Mouse (Mus musculus): ENCODE results near the gene Cd28. TPM values are rescaled to one million over a fixed set of nuclear protein-coding genes. Genes with fewer than 3 reads are reported as not detected.
A peak's percentile ranks its signal among the peaks of the same experiment; 100 is the strongest.

The Cd28 gene
- total RNA-seq (2022) = under 1 TPM; 0.35 to 0.71 (median 0.48) TPM

- no peak for DNase-seq
Observed at GRCm38 (mm10) chr1:60716567-60716966, at the start of gene Cd28. Gene Cd28 (plus strand): TSS chr1:60716800.

DNA sequence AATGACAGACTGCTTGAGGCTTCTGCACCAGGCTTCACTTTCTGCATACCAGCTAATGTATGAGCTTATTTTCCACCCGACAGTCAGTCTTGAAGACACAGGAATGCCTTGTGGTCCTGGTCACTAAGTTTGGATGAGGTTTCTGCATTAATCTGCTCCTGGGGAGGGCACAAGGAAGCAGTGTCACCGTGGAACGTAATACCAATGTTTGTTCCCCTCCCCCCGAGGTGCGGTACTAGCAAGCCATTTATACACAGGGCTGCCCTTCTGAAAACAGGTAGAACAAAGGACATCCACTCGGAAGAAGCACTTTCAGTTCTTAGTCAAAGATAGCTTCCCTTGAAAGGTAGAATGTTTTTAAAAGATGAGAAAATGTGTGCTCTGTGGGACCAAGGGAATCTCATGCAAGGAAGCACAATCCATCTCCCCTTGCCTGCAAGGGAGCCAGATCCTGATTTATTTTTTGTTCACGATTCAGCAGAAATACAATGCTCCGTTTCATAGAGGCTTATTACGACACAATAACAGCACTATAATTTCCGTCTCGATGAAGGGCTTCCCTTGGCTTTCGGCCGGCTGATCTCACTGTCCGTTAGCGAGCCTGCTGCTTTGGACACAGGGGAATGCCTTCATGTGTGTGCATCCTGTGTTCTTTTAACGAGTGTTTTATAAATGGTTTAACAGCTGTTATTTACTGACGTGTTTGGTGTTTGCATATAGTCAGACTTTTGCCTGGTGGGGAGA lies 48.6 kb upstream of the Cd28 start:
- DNase-seq = no peak

DNA sequence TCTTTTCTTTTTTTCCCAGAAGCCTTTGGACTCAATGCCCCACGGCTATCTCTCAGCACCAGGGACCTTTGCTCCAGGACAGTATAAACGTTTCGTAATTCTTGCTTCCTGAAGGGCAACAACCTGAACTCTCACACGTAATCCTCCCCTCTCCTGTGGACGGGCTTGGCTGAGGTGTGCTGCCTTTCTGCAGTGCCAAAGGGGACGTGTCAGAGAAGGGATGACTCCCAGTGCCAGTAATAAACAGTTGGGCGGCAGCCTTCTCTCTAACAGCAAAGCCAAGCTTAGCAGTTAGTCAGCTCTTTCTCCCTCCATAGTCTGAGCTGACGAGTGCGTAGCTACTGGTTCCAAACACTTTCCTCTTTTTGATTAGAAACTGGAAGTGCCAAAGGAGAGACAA lies 47.6 kb upstream of the Cd28 start:
- no peak for DNase-seq

- DNase-seq = no peak
Observed at GRCm38 (mm10) chr1:60669664-60670063, 46.9 kb upstream of the Cd28 start.

DNA sequence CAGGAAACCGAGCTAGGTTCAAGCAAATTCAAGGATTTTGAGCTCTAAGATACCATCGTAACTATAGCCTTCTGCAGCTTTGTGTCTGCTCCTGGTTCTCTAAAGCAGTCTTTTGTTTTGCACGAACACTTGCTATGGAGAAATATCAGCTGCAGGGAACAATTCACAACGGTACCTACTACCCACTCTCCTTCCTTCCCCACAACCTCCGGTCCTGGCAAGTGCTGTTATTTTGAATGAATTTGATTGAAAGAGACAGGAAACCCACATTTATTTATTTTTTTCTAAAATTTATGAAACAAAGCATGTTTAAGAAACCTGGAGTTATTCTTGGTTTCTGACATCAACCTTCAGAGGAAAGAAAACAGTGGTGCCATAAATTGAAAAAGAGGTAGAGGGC lies 46.4 kb upstream of the Cd28 start:
- no peak for DNase-seq

DNA sequence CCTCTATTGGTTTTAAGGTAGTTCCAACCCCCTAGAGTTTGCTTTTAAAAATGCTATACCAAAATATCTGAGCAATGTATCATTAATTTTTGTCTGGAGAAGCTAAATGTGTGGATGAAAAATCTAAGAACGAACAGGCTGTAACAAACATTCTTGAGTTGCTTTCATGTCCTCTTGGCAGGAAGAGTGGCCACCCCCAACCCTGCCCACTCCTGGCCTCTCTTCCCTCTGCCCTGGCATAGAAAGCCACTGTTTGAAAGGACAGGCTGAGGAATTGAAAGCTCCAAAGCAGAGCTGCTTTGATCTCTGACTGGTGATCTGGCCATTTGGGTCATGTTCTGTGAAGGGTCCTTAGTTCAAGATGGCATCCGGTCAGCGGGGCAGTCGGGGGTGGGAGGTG lies 32.8 kb upstream of the Cd28 start:
- no peak for DNase-seq

DNA sequence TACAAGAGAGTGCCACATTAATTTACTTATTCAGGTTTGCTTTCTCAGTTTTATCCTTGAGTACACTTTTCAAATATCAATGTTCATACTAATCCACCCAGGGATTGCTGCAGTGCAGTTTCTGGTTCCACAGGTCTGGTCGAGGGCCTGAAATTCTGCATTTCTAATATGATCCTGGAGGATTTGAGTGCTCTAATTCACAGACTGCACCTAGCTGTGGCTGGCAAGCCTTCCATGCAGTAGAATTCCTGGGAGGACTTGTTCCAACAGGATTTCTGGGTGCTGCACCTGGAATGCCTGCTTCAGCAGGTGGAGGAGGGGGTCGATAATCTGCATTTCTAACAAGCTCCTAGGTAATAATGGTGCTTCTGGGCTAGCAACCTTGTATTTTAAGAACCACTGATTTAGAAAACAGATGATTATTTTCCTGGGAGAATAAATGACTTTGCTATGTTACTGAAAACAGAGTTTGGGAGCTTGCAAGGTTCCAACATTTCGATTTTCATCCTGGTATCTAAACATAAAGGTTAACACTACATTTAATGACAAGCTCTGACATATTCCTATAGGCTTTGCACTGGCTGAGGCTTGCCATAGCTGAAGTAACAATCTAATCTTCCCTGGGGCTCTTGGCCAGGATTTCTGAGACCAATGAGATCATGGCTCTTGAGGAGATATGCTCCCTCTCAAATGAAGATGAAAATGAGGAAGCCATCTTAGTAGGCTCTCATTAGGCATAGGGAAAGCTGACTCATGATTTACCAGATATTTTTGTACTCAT lies 20.3 kb upstream of the Cd28 start:
- DNase-seq = no peak

- no peak for DNase-seq
Observed at GRCm38 (mm10) chr1:60702641-60703040, 14.0 kb upstream of the Cd28 start.

GRCm38 (mm10) chr1:60713238-60713637 lies 3.4 kb upstream of the Cd28 start:
- no peak for DNase-seq

- no peak for DNase-seq
Observed at GRCm38 (mm10) chr1:60715651-60716196, 876 bp upstream of the Cd28 start.

GRCm38 (mm10) chr1:60718580-60718979 lies 2.0 kb downstream of the Cd28 start:
- no peak for DNase-seq

DNA sequence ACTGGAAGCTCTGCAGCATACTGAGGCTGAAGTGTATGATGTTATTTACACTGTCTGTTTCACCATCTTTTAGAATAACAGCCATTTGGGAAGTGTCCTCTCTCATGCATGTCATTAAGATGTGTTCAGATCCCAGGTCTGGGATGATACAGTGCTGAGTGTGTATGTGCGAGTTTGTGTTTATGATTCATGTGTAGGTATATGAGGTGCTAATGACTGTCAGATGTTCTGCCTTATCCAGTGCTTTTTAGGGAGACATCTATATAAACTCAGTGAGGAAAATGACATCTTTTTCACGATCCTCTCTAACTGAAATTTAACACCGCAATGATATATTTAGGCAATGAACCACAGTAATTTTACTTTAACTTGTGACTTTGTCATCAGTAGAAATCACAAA lies 7.0 kb downstream of the Cd28 start:
- no peak for DNase-seq

- no peak for DNase-seq
Observed at GRCm38 (mm10) chr1:60731940-60732339, 15.3 kb downstream of the Cd28 start.

DNA sequence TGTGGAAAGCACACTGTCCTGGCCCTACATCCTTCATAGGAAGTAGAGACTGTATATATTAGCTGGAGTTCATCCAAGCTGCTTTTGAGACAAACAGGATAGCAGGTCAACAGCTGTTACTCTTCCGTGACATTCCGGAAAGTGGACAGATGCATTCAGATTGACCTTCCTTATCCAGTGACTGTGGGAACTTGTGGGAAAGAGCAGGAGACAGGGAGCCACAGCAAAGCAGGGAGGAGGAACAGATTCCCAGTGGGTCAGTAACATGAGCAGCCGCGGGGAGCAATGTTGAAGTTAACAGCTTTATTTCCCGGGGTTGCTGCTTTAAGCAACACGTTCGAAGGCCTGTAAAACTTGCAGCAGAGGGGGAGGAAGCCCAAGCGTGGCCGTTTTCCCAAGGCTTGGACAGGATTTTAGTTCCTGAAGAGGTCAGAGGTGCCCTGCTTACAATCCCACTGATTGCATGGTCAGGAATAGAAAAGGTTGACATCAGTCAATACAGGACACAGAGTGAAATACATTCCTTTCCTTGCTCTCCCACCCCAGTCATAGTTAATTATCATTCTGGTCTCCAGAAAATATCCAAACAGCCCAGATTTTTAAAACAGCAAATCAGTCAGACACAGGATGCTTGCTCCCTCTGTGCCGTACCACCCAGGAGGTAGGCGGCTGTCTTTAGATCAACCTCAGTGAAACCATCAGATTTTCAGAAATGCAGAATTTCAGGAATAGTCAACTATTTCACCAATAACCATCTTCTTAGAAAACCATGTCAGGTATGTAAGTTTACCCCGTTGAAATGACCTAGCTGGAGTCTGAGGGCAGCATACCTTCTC lies 18.7 kb downstream of the Cd28 start:
- DNase-seq = no peak

- DNase-seq = no peak
Observed at GRCm38 (mm10) chr1:60735908-60736280, 19.3 kb downstream of the Cd28 start.

DNA sequence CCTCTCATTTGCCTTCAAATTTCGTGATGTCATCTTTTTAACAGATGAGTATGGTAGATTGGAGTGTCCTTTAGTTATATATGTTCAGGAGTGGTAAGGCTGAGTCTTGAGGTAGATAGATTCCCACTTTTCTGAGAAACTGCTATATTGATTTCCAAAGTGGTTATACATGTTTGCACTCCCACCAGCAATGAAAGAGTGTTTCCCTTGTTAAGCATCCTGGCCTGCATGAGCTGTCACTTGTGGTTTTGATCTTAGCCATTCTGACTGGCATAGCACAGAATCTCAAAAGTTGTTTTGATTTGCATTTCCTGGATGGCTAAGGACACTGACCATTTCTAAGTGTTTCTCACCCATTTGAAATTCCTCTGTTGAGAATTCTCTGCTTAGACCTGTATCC lies 27.7 kb downstream of the Cd28 start:
- no peak for DNase-seq

DNA sequence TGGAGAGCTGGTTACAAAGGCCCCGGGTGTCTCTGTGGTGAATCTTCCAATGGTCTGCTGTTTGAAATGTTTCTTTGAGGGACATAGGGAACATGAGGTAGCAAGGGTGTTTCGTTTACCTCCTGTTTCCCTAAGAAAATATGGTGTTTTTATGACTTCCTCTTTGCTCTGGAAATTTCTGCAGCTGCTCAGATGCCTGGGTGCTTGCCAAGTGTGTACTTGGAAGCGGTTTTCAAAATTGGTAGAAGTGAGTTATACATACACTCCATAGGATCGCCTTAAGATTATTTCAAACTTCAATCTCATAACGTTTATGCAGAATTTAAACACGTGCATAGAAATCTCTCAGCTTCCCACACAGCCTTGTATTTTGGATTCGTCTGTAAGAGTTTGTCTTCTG lies 29.1 kb downstream of the Cd28 start:
- DNase-seq = no peak

GRCm38 (mm10) chr1:60746153-60746552 lies 29.6 kb downstream of the Cd28 start:
- DNase-seq = peak; percentile 32

GRCm38 (mm10) chr1:60746856-60747255 lies 30.3 kb downstream of the Cd28 start:
- no peak for DNase-seq

DNA sequence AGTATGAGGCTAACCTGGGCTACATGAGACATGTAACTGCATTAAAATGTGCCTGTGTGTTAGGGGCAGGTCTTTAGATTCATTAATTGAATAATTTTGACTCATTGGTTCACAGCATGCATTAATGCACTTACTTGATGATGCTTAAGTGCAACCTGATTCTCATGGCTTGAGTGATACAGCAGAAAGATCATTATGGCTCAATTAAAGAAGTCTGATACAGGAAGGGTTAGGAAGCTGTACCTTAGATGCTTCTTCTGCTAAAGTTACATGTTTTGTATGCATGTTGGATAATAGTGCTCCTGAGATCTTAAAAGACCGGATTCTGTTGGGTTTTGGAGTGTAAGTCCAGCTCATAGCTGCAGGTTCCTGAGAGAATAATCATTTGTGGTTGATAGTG lies 31.7 kb downstream of the Cd28 start:
- DNase-seq = no peak

DNA sequence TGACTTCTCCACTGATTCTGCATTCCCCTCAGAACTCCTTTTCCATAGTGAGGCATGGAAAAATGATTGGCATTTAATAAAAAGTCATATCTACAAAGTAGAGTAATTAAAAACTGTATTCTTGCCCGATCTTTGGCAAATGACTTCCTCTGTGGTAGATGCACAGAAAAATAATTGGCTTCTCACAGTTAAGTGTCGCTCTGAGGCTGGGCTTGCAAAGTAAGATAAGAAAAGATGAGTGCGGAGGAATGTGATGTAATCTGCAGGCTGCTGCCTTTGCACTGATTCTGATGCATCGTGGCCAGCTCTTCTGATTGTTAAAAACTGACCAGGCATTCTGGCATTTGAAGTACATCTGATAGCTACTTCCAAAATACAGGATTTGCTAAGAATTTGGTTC lies 32.3 kb downstream of the Cd28 start:
- no peak for DNase-seq

DNA sequence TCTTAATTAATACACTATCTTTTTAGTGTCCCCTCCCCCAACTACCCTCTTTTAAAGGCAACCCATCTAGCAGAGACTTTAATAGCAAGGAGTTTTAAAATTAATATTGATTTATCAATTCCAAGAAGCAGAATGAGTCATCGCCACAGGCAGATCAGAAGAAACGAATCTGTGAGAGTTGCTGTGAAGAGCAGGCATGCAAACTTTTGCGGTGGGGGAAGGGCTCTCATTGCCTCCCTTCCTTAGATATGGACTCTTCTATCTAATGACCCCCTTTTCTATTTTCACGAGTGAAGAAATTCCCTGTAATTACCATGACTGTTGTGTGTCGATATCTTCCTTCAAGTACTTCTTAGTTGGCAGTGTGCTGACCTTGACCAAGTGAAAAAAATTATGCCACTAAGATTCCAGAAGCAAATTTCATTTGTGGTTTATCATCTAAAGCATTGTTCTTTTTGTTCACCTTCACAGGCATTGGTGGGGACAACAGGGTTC lies 32.8 kb downstream of the Cd28 start:
- DNase-seq = no peak

Data from adrenal gland, adult 8-10 months (tissue).